Mouse (Mus musculus): Measurements from ENCODE around the gene Spats1.

The Spats1 gene

DNA sequence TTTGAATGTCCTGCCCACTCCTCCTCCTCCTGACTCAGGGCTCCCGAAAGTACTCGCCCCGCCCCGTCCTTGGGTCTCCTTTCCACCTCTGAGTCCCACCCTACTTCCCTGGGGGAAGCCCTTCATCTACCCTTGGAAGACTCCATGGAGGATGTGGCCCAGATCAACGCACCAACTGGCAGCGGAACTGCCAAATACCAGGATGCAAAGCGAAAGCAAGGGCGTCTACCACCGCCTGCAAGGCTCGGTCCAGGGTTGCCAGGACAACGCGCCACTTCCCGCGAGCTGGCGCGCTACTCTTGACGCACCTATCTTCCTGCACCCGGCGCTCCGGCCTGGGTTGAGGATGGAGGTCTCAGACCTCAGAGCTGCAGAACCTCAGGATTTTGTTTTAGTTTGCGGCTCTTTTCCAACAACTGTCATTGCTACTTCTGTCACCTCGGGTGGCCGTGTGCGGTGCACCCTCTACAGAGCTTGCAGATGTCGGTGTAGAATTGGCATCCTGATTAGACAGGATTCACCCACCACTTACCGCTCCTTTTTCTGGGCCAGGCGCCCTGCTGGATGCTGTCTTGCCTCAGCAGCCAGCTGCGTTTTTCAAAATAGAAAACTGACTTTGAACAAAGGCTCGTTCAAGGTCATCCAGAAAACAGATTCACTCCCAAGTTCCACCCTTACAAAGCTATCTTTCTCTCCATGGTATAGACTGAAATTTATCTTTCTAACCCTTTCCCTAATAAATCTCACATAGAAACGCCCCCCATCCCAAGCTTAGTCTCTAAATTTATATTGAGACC lies at the start of gene Spats1:
Spats1 (minus strand) TSS at position 747 of the 797 bp plus-strand sequence.
- peak; percentile 46 to 57 for DNase-seq (ENCODE audit: low spot score in 2 of 2)

DNA sequence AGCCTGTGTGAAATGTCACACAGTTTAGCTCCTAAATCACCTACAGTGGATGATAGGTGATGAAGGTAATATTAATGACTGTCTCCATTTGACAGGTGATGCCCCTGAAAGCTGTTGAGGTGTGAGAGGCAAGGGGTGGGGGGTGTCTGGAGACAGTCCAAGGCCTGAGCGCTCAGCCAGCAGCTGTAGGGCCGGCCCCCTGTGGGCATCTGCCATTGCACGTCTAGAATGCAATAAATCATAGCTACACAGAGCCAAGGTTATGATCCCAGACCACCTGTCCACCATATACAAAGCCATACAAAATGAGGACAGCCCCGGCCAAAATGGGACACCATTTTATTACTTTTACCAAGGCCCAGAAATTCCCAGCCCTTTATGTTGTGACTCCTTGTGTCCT lies 49.7 kb upstream of the Spats1 start:
- DNase-seq (ENCODE audit: low spot score in 2 of 2): no peak

DNA sequence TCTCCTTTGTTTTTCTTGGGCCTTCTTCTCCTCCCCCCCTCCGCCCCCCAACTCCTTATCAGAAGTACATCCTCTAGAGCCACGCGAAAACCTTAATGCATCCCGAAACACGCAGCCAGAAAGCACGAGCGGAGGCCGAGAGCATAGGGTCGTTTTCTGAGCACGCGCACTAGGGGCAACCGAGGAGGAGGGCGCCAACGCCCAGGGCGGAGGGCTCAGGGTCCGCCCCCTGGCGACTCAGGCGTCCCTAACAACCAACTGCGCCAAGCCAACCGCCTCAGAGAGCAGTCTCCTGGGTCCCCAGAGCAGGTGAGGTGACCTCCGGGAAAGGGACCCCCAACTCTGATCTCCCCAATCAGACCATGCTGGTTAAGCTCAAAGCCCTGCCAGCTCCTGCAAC lies 48.0 kb upstream of the Spats1 start, which contains the start of gene Tcte1:
Tcte1 (plus strand) TSS at position 172 of the 400 bp plus-strand sequence.
- DNase-seq (ENCODE audit: low spot score in 2 of 2): peak; percentile 29 to 55

DNA sequence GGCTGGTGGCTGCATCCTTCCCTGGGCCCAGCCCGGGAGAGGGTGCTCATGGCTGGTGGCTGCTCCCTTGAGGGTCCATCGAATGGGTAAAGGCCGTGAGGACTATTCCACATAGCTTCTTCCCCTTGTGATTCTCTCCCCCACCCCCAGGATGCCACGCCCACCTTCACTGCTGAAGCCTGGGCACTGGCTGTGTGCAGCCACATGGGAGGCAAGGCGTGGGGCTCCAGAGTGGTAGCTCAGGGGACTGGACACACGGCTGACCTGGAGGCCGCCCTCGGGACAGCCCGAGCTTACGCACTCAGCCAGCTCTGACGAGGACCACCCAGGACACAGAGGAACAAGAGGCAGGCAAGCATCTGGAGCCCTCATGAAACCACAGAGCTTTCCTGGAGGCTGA lies 44.9 kb upstream of the Spats1 start:
- no peak for DNase-seq (ENCODE audit: low spot score in 2 of 2)

GRCm38 (mm10) chr17:45518766-45519475 lies 43.7 kb upstream of the Spats1 start:
- no peak for DNase-seq (ENCODE audit: low spot score in 2 of 2)

GRCm38 (mm10) chr17:45517549-45518215 lies 42.5 kb upstream of the Spats1 start:
- no peak for DNase-seq (ENCODE audit: low spot score in 2 of 2)

DNA sequence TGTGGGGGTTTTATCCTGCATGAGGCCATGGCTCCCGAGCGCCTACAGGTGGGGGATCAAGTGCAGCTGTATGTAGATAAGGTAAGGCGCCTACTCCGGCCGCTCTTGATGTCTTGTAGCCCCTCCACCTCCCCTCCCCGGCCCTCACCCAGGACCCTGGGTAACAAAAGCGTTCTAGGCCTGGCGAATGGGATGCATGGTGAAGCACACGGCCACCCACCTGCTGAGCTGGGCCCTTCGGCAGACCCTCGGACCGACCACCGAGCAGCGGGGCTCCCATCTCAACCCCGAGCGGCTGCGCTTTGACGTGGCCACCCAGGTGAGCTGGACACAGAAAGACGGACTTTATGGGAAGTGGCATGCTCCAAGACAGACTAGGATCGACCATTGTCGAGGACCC lies 41.9 kb upstream of the Spats1 start:
- DNase-seq (ENCODE audit: low spot score in 2 of 2): no peak

- DNase-seq (ENCODE audit: low spot score in 2 of 2): peak; percentile 53 to 79
Observed at GRCm38 (mm10) chr17:45516488-45516887, 41.3 kb upstream of the Spats1 start.

GRCm38 (mm10) chr17:45515806-45516205 lies 40.6 kb upstream of the Spats1 start:
- DNase-seq (ENCODE audit: low spot score in 2 of 2): no peak

DNA sequence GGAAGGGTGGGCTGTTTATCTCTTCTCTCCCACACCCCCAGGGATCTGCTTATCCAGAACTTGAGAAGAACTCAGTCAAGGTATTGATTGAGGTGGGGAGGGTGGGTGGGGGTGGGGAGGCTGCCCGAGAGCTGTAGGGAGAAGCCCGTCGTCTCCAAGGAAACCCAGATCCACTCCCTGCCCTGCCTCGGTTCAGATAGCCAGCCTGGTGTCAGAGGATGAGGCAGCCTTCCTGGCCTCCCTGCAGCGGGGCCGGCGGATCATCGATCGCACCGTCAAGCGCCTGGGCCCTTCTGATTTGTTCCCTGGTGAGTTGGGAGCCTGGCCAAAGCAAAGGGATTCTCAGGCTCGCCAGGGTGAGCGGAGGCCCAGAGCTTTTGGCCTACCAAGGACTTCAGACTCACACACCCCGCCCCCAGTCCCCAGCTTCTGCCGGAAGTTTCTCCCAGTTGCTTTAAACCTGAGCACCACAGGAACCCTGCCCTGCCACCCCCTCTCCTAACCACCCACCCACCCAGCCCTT lies 40.0 kb upstream of the Spats1 start:
- no peak for DNase-seq (ENCODE audit: low spot score in 2 of 2)

GRCm38 (mm10) chr17:45511757-45512156 lies 36.5 kb upstream of the Spats1 start:
- no peak for DNase-seq (ENCODE audit: low spot score in 2 of 2)

DNA sequence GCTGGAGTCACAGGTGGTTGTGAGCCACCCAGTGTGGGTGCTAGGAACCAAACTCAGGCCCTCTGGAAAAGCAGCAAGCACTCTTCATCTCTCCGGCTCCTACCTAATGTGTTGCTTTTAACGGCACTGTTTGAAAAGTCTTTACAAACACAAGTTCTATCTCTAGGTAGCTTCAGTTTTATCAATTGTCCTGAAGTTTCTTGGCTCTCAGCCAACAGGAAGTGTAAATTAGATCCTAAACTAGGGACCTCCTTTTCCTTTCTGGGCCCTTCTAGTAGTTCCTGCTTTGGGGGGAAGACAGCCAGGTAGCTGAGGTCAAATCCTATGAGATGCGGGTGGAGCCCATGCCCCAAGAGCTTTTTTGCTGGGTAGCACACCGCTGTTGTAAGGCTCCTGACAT lies 35.7 kb upstream of the Spats1 start:
- DNase-seq (ENCODE audit: low spot score in 2 of 2): no peak

DNA sequence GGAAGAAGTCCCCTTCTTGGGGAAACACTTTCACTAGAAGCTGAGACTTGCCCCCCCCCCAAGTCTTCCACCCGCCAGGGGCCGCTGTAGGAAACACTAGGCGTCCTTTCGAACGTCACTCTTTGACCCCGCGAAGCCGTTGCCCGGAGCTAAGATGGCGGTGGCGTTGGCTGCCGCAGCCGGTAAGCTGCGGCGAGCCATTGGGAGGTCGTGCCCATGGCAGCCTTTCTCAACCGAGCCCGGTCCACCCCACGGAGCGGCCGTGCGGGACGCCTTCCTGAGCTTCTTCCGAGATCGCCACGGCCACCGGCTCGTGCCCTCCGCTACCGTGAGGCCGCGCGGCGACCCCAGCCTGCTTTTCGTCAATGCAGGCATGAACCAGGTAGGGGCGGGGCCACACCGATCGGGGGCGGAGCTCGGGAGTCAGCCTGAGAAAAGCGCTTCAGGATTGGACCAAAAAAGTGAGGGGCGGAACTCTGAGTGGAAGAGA lies 31.5 kb upstream of the Spats1 start, which contains the start of gene Aars2:
Aars2 (plus strand) TSS at position 142 of the 490 bp plus-strand sequence.
- peak; percentile 93 to 98 for DNase-seq (ENCODE audit: low spot score in 2 of 2)

DNA sequence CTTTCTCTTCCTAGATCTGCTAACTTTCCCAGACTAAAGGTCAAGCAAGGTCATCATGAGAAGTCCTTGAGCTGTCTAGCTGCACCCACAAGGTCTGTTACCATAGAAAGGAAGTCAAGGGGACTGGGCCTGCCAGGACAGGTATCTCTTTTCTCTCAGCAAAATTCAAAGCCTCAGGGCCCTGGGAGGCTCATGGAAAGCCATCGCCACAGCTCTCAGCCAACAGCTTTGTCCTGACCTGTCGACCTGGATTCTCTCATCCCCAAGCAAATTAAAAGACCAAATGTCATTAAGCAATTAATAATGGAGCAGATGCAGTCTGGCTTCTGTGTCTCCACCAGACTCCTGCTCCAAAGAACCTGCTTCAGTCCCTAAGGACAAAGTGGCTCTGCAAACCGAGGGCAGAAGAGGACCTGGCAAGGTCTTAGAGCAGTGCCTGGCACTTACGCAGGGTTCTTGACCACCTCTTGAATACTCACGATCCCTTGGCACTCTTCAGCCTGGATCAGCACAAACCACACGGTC lies 30.8 kb upstream of the Spats1 start:
- no peak for DNase-seq (ENCODE audit: low spot score in 2 of 2)

- DNase-seq (ENCODE audit: low spot score in 2 of 2): no peak
Observed at GRCm38 (mm10) chr17:45503301-45503973, 28.2 kb upstream of the Spats1 start.

- no peak for DNase-seq (ENCODE audit: low spot score in 2 of 2)
Observed at GRCm38 (mm10) chr17:45502324-45502723, 27.1 kb upstream of the Spats1 start.

GRCm38 (mm10) chr17:45500981-45501380 lies 25.8 kb upstream of the Spats1 start:
- DNase-seq (ENCODE audit: low spot score in 2 of 2): no peak

GRCm38 (mm10) chr17:45499516-45499915 lies 24.3 kb upstream of the Spats1 start:
- no peak for DNase-seq (ENCODE audit: low spot score in 2 of 2)

DNA sequence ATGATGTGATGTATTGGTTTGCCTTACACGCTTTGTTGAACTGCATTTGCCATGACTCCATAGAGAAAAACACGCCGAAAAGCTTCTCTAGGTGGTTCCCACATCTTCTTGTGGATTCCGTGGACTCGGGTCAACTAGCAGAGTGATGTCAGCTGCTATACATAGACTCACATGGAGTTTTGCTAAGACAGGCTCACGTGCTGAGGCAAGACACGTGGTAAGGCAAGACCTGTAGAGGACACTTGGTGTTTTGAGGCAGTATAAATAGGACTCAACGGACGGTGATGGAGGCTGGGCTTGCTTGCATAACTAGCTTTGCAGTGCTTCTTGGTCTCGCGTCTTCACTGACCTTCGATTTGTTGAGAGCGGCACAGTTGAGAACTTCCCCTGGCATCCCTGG lies 23.2 kb upstream of the Spats1 start:
- no peak for DNase-seq (ENCODE audit: low spot score in 2 of 2)

- DNase-seq (ENCODE audit: low spot score in 2 of 2): no peak
Observed at GRCm38 (mm10) chr17:45495398-45495797, 20.2 kb upstream of the Spats1 start.

DNA sequence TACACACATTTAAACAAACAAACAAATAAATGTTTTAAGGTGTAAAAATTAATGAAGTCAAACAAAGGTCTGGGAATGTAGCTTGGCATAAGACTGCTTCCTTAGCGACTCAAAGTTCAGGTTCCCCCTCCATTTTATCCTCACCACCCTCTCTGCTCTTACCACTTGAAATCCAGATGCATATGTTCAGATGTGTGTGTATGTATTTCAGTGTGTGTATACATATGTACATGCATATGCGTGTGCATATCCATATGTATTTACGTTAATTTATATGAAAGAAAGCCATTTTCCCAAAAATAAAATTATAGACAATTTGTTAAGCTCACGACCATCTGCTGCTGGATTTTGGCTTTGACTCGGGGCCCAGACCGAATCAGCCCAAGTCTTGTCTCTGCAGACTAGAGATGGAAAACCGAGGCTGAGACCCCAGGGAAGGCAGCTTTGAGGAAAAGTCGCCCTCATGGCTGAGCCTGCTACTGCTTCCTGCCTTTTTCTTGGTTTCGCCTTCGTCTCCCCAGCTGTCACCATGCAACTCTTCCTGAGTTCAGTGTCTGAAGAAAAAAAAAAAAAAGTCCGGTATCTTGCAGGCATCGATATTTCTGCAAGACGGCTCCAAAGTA lies 15.4 kb upstream of the Spats1 start:
- no peak for DNase-seq (ENCODE audit: low spot score in 2 of 2)
